Mouse (Mus musculus) frontal cortex, postnatal 14 days (tissue): ENCODE measurements around the gene Gm498.

Experiments
- DNase-seq, 2 experiments: peaks; one replicate each; pipeline ENCODE4 v3.0.0; 2022; ENCODE audit warnings: low spot score in 2 of 2

Gm498 gene

DNA sequence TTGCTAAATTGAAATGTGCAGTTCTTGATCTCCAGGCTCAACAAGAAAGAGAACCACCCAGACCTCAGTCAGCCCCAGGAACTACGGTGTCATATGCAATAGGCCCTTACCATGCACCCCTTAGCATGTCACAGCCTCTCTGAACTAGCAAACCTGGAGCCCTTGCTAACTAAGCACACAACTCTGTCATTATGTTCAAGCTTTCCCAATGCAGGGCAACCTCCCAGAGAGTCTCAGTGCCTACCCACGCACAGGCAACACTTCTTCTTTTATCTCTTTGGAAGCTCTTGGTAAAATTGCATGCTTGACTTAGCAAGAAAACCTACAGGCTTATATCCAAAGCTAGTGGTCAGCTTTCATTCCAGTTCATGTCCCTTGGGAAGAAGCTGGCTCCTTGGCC, 24.5 kb downstream of the Gm498 start:
- DNase-seq, result no peak

DNA sequence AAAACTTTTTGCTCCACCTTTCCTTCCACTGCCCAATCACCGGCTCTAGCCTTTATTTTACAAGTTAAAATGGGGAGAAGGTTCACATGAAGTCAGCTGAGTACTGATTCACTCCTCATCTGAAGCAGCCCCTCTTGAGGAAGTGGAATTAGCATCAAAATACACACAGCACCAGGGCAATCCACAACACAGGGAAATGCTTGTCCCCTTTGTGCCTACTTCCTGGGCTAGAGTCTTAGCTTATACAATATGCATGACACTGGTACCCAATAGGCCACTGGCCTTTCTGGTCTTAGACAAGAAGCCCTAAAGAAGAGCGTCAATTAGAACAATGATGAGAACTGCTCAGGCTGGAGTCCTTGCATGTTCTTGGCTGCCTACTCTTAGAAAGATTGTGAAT, 25.7 kb downstream of the Gm498 start:
- DNase-seq, result no peak

DNA sequence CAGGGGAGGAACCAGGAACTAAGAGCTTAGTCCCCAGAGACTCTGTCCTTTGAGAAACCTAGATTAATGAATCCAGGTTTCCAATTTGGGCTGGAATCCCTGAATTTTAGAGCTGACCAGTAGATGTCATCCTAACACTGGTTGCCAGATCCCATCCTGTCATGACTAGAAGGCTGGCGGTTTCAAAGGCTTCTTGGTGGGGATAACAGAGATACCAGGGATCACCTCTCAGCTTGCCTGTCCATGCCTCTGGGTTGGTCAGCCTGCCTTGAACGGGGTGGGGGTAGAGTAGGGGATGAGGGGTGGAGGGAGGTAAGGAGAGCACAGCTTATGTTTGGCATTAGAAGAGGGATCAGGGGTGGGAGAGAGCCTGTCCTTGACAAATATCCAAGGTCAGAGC, 34.0 kb downstream of the Gm498 start:
- DNase-seq, result peak in 1 of 2 experiments; percentile 20

DNA sequence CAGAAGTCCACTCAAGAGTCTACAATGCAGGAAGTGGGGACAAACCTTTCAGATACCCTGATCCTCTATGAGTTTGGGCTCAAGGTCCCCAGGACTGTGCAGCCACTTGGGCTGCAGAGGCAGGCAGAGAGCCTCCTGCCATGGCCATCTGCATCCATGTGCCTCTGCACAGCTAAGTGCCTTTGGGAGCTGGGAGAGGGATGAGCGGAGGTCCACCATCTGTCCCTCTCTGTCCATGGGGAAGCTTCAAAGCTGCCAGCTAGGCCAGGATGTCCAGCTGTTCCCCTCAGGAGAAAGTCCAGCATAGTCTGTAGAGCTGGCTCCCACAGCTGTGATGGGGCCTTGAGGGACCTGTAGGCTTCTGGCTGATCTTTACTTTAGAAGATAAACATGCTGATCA, 38.5 kb downstream of the Gm498 start:
- DNase-seq, result no peak

DNA sequence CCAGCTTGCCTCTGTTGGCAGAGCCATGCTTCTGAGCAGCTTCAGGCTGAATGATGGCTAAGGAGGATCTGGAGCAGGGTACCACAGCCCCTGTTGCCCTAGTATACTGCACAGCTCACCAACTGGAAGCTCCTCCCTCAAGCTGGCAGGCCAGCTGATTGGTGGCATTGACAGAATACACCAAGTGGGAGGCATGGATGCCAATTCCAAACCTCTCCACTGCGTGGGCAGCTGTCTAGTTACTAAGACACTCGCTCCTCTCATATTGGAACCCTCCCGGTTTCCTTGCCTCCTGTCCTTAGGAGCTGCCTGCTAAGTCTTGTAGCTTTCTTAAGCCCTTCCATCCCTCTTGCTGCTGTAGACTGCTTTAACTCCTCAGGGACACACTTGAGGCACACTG, 39.0 kb downstream of the Gm498 start:
- peak; percentile 17 to 33 for DNase-seq

DNA sequence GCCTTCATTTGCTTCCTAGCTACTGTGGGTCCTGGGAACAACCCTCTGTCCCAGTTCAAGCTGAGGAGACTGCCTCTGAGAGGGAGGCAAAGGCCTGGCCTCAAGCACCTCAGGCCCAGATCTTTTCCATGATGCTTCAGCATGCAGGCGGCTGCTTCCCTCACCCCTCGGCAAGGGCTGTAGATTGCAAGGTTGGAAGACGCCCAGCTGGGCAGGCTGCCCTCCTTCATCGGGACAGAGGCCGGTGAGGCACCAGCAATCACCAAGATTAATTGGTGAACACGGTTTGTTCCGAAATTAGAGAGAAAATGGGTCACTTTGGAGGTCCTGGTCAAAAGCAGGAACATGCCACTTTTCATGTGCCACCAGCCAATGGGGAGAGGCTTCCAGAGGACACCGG, 47.0 kb downstream of the Gm498 start:
- no peak for DNase-seq

DNA sequence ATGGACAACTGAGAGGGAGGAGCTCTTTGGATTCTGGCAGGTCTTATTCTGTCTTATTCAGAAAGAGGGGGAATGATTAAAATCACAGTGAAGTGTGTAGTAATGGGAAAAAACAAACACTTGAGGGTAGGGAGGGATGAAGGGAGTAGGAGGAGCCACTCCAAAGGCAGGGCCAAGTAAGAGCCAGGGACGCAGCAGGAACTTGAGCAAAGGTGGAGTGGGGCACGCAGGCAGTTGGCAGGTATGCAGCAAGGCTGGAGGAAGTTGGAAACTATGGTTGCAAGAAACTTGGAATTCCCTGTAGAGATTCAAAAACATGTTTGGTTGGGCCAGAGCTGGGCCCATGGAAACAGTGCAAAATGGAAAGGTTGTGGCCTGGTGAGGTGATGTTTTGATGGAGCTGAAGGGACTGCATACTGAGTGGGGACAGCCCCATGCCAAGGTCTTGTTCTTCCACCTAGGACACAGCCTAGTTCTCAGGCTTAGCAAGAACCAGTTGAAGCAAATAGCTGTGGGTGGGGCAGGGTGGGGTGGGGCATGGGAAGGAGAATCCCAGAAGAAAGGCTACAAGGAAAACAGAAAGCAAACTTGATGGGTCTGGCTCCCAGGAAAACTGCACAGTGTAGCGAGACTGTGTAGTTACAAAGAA, 52.5 kb downstream of the Gm498 start:
- no peak for DNase-seq

DNA sequence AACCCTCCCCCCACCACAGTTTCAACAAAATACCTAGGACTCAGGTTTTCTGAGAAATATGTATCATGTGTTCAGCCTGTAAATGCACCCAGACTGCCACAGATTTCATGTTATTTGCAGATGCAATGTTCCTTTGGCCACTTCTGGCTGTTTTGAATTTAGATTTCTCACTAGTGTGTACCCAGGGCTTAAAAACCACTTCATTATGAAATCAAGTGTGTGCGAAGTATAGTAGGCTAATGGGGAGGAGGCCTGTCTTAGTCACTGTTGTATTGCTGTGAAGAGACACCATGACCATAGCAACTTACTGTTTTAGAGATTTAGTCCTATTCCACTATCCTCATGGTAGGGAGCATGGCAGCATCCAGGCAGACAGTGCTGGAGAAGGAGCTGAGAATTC, 63.3 kb downstream of the Gm498 start:
- DNase-seq, result no peak

DNA sequence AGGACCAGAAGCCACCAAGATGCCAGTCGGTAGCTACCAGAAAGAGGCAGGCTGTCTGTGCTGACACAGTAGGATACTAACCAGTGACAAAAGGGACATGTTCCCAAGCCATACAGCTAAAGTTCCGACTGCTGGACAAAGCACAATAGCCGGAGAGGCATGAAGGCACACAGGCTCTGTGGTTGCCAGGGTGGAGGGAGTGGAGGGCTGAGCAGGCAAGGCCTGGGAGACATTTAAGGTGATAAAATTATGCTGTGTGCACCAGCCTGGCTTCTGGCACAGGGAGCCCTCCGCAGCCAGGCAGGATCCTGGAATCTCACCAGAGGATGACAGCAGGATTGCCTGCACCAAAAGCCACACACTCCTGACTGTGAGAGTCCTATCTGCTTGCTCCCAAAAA, 72.0 kb downstream of the Gm498 start:
- no peak for DNase-seq

DNA sequence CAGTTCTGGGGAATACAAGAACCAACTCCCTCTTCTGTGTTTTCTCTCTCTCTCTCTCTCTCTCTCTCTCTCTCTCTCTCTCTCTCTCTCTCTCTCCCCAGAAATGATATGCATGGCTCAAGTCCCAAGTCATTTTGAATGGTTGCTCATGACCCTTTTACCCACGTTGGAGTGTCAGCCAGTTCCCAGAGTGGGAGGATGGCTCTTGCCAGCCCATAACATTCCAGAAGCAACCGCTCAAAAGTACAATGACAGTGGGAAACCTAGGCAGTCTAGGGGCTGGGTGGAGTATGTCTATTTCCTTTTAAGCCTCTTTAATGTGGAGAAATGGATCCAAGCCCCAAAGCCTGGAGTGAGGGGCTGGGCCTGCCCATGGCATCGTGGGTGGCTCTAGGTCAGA, 72.8 kb downstream of the Gm498 start:
- no peak for DNase-seq

DNA sequence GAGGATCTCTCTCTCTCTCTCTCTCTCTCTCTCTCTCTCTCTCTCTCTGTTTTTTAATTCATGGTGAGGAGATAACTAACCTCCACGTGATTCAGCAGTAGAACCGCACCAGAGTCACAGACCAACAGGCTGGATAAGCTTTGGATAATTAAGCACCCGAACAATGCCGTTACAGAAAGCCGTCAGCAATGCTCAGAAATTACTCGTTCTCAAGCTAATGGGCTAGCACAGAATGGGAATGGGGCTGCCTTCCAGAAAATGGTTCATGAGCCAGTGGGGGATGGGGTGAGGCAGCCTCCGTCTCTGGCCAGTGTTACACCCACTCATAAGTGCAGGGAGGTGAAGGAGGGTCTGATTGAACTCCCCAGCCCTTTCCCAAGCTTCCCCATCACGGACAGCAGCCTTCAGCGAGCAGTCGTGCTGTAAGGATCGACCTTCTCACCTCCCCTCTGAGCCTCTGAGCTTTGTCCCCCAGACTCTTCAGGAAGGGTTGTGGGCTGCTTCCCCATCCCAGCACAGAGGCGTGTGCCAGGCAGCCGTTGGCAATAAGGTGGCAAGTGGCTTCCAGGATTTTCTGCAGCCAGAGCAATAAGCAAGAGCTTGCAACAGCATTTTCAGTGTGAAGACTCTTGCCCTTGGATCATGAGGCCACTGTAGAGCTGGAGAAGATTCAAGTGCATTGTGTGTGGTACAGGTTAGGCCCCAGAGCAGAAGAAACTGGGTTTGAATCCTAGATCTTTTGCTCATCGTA, 76.5 kb downstream of the Gm498 start:
- DNase-seq, result no peak

DNA sequence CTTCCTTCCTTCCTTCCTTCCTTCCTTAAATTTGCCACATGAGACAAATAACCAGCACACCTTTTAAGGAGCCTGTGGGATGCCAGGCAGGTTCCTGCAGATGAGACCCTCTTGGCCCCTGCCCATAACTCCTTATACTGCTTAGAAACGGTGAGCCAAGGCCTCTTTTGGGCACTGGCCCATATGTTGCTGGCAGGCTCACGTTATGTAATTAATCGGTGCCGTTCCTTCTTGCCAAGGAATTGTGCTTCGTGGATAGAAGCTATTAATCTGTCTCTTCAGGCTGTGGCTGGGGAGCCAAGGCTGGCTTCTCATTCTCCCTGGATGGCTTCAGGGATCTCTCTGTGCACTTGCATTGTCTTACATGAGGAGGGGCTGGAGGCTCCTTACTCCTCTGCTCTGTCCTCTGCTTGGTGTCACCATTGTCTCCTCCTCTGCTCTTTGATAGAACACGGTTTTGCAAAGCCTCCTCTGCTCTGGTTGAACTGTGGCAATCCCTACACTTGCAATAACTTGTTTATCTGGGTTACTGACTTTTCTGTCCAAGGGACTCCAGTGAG, 77.9 kb downstream of the Gm498 start:
- DNase-seq, result no peak
